Mouse (Mus musculus): ENCODE measurements around the gene Irgc1.

DNA sequence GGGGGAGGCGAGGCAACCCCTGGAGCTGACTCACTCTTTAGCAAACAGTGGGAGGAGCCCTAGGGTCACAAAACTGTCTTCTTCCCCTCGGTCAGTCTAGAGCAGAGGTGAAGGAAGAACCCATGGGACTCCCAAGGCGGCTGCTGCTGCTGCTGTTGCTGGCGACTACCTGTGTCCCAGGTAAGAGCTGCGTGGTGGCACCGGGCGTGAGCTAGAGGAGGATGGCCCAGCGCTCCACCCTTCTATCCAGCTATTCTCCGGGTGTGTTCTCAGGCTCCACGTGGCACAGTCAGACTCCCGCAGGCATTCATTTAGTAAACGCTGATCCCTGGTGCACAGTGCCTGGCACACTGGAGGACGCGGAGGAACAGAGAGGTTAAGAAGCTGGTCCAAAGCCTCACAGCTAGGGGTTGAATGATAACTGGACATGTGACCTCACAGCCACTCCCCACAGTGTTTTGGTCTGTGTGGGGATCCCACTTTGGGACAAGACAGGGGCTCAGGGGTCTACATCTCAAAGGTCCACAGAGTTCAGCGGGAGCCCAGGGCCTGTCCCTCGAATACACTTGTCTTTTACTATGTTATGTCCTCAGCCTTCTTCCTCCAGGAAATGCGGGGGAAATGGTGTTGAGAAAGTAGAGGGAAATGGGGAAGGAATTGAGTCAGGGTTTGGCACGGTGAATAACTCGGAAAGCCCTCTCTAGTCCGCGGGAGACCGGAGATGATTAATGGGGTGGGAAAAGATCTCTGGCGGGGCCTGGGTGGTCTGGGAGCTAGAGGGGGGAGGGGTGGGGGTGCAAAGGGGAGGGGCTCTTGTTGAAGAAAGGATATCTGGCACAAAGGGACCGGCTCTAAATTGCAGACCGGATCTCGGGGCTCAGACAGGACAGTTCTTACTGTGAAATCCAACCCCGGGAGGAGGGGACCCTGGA lies 10.6 kb upstream of the Irgc1 start, which contains the start of gene Plaur:
- TF ChIP-seq TAL1 (conservative IDR thresholded peaks at IDR 0.05; ENCODE audit: low read depth, low read length) (no peak), GATA1 (IDR thresholded peaks at IDR 0.05; ENCODE audit: borderline replicate concordance, low read length) (no peak), CTCF (IDR thresholded peaks at IDR 0.05; ENCODE audit: low read depth, low read length) (no peak), POLR2AphosphoS5 (IDR thresholded peaks at IDR 0.05; ENCODE audit: insufficient replicate concordance, low read depth, low read length) (no peak), GATA2 (IDR thresholded peaks at IDR 0.05; ENCODE audit: borderline replicate concordance, low read depth, low read length) (no peak)
